In genomic region chr2:165420195-165420594, GRCm38 (mm10) we compare ENCODE assay signal across 18 mouse cellular contexts. TPM values are rescaled to one million over a fixed set of nuclear protein-coding genes. Genes with fewer than 3 reads are reported as not detected.
DNase-seq lines count a peak whose midpoint lies in the region; ATAC-seq and TF ChIP-seq lines count a peak whose summit lies in the region.
"Had no signal": no experiment of that assay in that cellular context is flagged by ENCODE, and none has a peak within 500 bp of the region (broad histone marks: within the 10 kb centered on the region; RNA-seq: fewer than 3 reads in every experiment).

No protein-coding gene starts in this region.

- H3K4me2 ChIP-seq in forebrain, embryonic 15.5 days (replicated peaks) = no peak overlapping the region
- H3K4me2 ChIP-seq in midbrain, embryonic 12.5 days (replicated peaks) = no peak overlapping the region

- TF ChIP-seq POLR2A in thymus, adult 2 months (IDR thresholded peaks at IDR 0.05; ENCODE audit: control insufficient read depth, extremely low read depth, insufficient read depth, low read length, poor library complexity) = no peak
- no peak for TF ChIP-seq POLR2A in kidney, adult 2 months (IDR thresholded peaks at IDR 0.05; ENCODE audit: low read depth, low read length)

- H3K4me1 ChIP-seq in forebrain, embryonic 15.5 days = peaks cover 37% of the 10 kb centered on the region
- peaks cover 41% of the 10 kb centered on the region for H3K4me1 ChIP-seq in midbrain, embryonic 12.5 days
- no peaks in the 10 kb centered on the region for H3K4me1 ChIP-seq in thymus, adult 2 months (replicated peaks; ENCODE audit: control insufficient read depth, insufficient read depth, low read length)
- 0 out of 2 replicates have a peak, but pooled peaks cover 2% of the 10 kb centered on the region for H3K4me1 ChIP-seq in kidney, adult 2 months (ENCODE audit: control insufficient read depth, insufficient read depth, low read length)

- no peak overlapping the region for H3K9ac ChIP-seq in forebrain, embryonic 15.5 days (replicated peaks)
- H3K9ac ChIP-seq in midbrain, embryonic 12.5 days (replicated peaks) = 0 out of 2 replicates have a peak overlapping the region, but pooled peaks have one; percentile 28

- no peak overlapping the region for H3K4me3 ChIP-seq in left cerebral cortex, adult 2 months
- H3K4me3 ChIP-seq in forebrain, embryonic 15.5 days = no peak overlapping the region
- H3K4me3 ChIP-seq in midbrain, embryonic 12.5 days = no peak overlapping the region
- H3K4me3 ChIP-seq in thymus, adult 2 months (ENCODE audit: control insufficient read depth, insufficient read depth, low read length) = no peak overlapping the region
- H3K4me3 ChIP-seq in kidney, adult 2 months (ENCODE audit: insufficient read depth, low read depth, low read length) = no peak overlapping the region
- H3K4me3 ChIP-seq: gastrocnemius, adult 2 months; heart, adult 2 months had no signal

- DNase-seq in left cerebral cortex, adult 2 months (ENCODE audit: extremely low spot score in 1 of 2, low spot score in 2 of 2) = no peak
- DNase-seq in left cerebral cortex, postnatal 4 days = no peak
- no peak for DNase-seq in thymus, postnatal 10 days (ENCODE audit: low spot score in 2 of 2)
- no peak for DNase-seq in thymus, adult 2 months
- DNase-seq in kidney, adult 2 months = no peak
- DNase-seq: adrenal gland, adult 2 months; gastrocnemius, adult 2 months; heart, adult 2 months; lung, adult 2 months; lung, postnatal 4 days had no signal

- H3K27me3 ChIP-seq in forebrain, embryonic 15.5 days = no peaks in the 10 kb centered on the region
- no peaks in the 10 kb centered on the region for H3K27me3 ChIP-seq in midbrain, embryonic 12.5 days
- H3K27me3 ChIP-seq in thymus, adult 2 months (ENCODE audit: control insufficient read depth, insufficient read depth, low read length) = no peaks in the 10 kb centered on the region; the same call in 1 of the 2 replicates
- H3K27me3 ChIP-seq in kidney, adult 2 months (replicated peaks; ENCODE audit: control insufficient read depth, insufficient read depth, low read length) = no peaks in the 10 kb centered on the region

- WGBS in forebrain, embryonic 15.5 days = 30% methylated on average over 2 of the region's 2 CpGs
- 57% methylated on average over 2 of the region's 2 CpGs for WGBS in midbrain, embryonic 12.5 days
- WGBS in thymus, adult 2 months = 82% methylated on average over 2 of the region's 2 CpGs
- WGBS in kidney, adult 2 months = 80% methylated on average over 2 of the region's 2 CpGs

- ATAC-seq in forebrain, embryonic 15.5 days (replicated peaks) = no peak
- no peak for ATAC-seq in midbrain, embryonic 12.5 days (ENCODE audit: low FRiP score, low read depth)

- peak overlapping the region; percentile 61; the same call in 1 of the 2 replicates for H3K27ac ChIP-seq in left cerebral cortex, adult 2 months
- H3K27ac ChIP-seq in forebrain, embryonic 15.5 days (replicated peaks) = peak overlapping the region; percentile 85
- H3K27ac ChIP-seq in midbrain, embryonic 12.5 days (replicated peaks) = peak overlapping the region; percentile 63
- H3K27ac ChIP-seq in thymus, adult 2 months (ENCODE audit: control insufficient read depth, insufficient read depth, low read length) = no peak overlapping the region
- no peak overlapping the region for H3K27ac ChIP-seq in kidney, adult 2 months (ENCODE audit: insufficient read depth, low read depth, low read length)
- H3K27ac ChIP-seq: gastrocnemius, adult 2 months; heart, adult 2 months; kidney, postnatal 0 days had no signal

- no peak for TF ChIP-seq CTCF in left cerebral cortex, adult 2 months (IDR thresholded peaks at IDR 0.05)
- no peak for TF ChIP-seq CTCF in thymus, adult 2 months (IDR thresholded peaks at IDR 0.05; ENCODE audit: borderline replicate concordance, control insufficient read depth, extremely low read depth, insufficient read depth, low read length, poor library complexity)
- no peak for TF ChIP-seq CTCF in kidney, adult 2 months (conservative IDR thresholded peaks at IDR 0.05; ENCODE audit: insufficient read depth, insufficient read length, low read depth, low read length)

- no peaks in the 10 kb centered on the region for H3K36me3 ChIP-seq in forebrain, embryonic 15.5 days
- no peaks in the 10 kb centered on the region for H3K36me3 ChIP-seq in midbrain, embryonic 12.5 days
- no peaks in the 10 kb centered on the region for H3K36me3 ChIP-seq in thymus, adult 2 months (ENCODE audit: control insufficient read depth, insufficient read depth, low read length)
- no peaks in the 10 kb centered on the region for H3K36me3 ChIP-seq in kidney, adult 2 months (ENCODE audit: control insufficient read depth, insufficient read depth, low read length)
- H3K36me3 ChIP-seq: G1E had no signal

- intact Hi-C loops in left cerebral cortex, adult 2 months (cut with DNase I) = no loop called here
- intact Hi-C loops in left cerebral cortex, postnatal 4 days (cut with DNase I) = no loop called here

- H3K9me3 ChIP-seq in forebrain, embryonic 15.5 days = no peaks in the 10 kb centered on the region
- H3K9me3 ChIP-seq in midbrain, embryonic 12.5 days = no peaks in the 10 kb centered on the region
- H3K9me3 ChIP-seq: G1E had no signal

RNA-seq across cellular contexts. Expression of gene Ocstamp, which starts 20.0 kb away (rescaled TPM):
- not detected for total RNA-seq in left cerebral cortex, adult 2 months (2021)
- total RNA-seq in left cerebral cortex, postnatal 4 days (2021) = not detected
- polyA plus RNA-seq in forebrain, embryonic 15.5 days (2015; fragmentation: Nextera tagmentation; extraction: Ambion mirVana) = 0.05 TPM in 1 of 2 replicates, not detected in the other
- polyA plus RNA-seq in midbrain, embryonic 12.5 days (2016; fragmentation: Nextera tagmentation; extraction: Ambion mirVana) = 0.05 TPM in 1 of 2 replicates, not detected in the other
- 0.37 and 0.44 TPM in 2 replicates for polyA plus RNA-seq in thymus, adult 2 months (2012; rRNA removed)
- 0.09 and 0.11 TPM in 2 replicates for polyA plus RNA-seq in kidney, adult 2 months (2012; rRNA removed)
- total RNA-seq: heart, adult 2 months; left cerebral cortex, postnatal 14 days had no signal
- polyA plus RNA-seq: G1E had no signal

RNA-seq across cellular contexts. Expression of gene Zfp334, which starts 32.1 kb away (rescaled TPM):
- 10 to 100 TPM; 15.4 to 18.2 TPM for total RNA-seq in left cerebral cortex, adult 2 months (2021)
- 10 to 100 TPM; 16.5 TPM for total RNA-seq in left cerebral cortex, postnatal 4 days (2021)
- polyA plus RNA-seq in forebrain, embryonic 15.5 days (2015; fragmentation: Nextera tagmentation; extraction: Ambion mirVana) = 12.5 and 12.6 TPM in 2 replicates
- polyA plus RNA-seq in midbrain, embryonic 12.5 days (2016; fragmentation: Nextera tagmentation; extraction: Ambion mirVana) = 23.6 and 25.5 TPM in 2 replicates
- 0.23 and 0.31 TPM in 2 replicates for polyA plus RNA-seq in thymus, adult 2 months (2012; rRNA removed)
- polyA plus RNA-seq in kidney, adult 2 months (2012; rRNA removed) = 1.1 and 1.2 TPM in 2 replicates
- polyA plus RNA-seq: G1E had no signal

RNA-seq across cellular contexts. Expression of gene Zfp663, which starts 51.7 kb away (rescaled TPM):
- total RNA-seq in left cerebral cortex, adult 2 months (2021) = not detected
- 1 to 10 TPM; 4.3 to 5.8 TPM for total RNA-seq in left cerebral cortex, postnatal 4 days (2021)
- 6.5 and 7.6 TPM in 2 replicates for polyA plus RNA-seq in forebrain, embryonic 15.5 days (2015; fragmentation: Nextera tagmentation; extraction: Ambion mirVana)
- 7.6 and 9.2 TPM in 2 replicates for polyA plus RNA-seq in midbrain, embryonic 12.5 days (2016; fragmentation: Nextera tagmentation; extraction: Ambion mirVana)
- not detected in 2 replicates for polyA plus RNA-seq in thymus, adult 2 months (2012; rRNA removed)
- not detected in 2 replicates for polyA plus RNA-seq in kidney, adult 2 months (2012; rRNA removed)
- total RNA-seq: adrenal gland, adult 2 months; gastrocnemius, adult 2 months; heart, adult 2 months; liver, adult 2 months had no signal
- polyA plus RNA-seq: adrenal gland, adult 2 months; G1E; heart, adult 2 months; heart, postnatal 0 days; liver, adult 2 months; testis, adult 2 months had no signal

RNA-seq across cellular contexts. Expression of gene Slc13a3, which starts 52.8 kb away (rescaled TPM):
- 10 to 100 TPM; 12.0 to 18.6 TPM for total RNA-seq in left cerebral cortex, adult 2 months (2021)
- 10 to 100 TPM; 13.0 to 14.2 TPM for total RNA-seq in left cerebral cortex, postnatal 4 days (2021)
- polyA plus RNA-seq in forebrain, embryonic 15.5 days (2015; fragmentation: Nextera tagmentation; extraction: Ambion mirVana) = 5.3 and 5.4 TPM in 2 replicates
- polyA plus RNA-seq in midbrain, embryonic 12.5 days (2016; fragmentation: Nextera tagmentation; extraction: Ambion mirVana) = 2.4 and 2.6 TPM in 2 replicates
- polyA plus RNA-seq in thymus, adult 2 months (2012; rRNA removed) = 2.1 and 2.2 TPM in 2 replicates
- polyA plus RNA-seq in kidney, adult 2 months (2012; rRNA removed) = 584 and 709 TPM in 2 replicates
- polyA plus RNA-seq: G1E had no signal

Comparison
In these comparisons a context has a peak if more than half of its experiments do, and no peak if none do; other contexts are left out.
1. H3K27ac ChIP-seq: peak in left cerebral cortex, adult 2 months (single experiment), forebrain, embryonic 15.5 days (single experiment) and midbrain, embryonic 12.5 days (single experiment); none in thymus, adult 2 months (single experiment) and kidney, adult 2 months (single experiment).